Mouse (Mus musculus) adrenal gland, adult 8-10 months (tissue): Measurements from ENCODE around the gene Nfatc2. TPM values are rescaled to one million over a fixed set of nuclear protein-coding genes. Genes with fewer than 3 reads are reported as not detected.

Experiments
- DNase-seq: peaks from one replicate; pipeline ENCODE4 v3.0.0; 2022
- total RNA-seq, 4 experiments: library from RNA; stranded (reverse); gene quantifications; 2 replicates each; pipeline ENCODE4 v1.2.4; 2022

The Nfatc2 gene
- total RNA-seq, 4 experiments from 2014 or later: 3.4 to 11.0 (median 6.3) TPM

DNA sequence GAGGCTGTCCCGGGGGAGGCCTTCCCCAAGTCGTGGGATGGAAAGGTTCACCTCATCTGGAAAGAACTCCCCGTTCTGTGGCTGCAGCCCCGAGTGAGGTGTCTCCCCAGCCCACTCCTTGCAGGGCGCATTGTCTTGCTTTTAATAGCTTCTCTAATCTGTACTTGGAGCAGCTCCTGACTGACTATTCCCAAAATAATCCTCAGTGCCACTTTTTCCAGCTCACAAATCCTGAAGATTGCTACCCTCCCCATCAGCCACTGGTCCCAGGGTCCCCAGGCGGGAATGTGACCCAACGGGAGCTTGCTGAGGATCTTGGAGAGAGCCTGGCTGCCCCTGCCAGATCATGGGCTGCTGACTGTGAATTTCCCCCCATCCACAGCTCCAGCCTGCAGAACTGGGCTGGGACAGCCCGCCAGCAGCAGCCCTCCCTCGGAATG, 6.7 kb upstream of the Nfatc2 start:
- no peak for DNase-seq

DNA sequence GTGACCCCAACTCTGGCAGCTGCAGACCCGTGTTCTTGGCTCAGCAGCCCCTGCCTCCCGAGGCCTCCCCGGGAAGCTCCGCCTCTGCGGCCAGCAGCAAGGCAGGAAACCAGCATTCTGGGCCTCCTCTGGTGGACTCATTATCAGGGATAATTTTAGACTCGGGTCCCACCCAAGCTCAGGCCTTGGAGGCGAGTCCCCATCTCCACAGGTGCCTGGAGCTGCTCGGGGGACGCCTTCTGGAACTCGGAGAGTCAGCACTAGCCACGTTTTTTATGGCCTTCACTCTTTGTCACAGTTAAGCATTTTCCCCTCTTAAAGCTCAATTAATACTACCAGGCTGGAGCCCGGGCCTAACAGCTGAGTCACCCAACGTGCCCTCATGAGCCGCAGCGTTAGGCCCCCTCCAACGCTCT, 3.2 kb upstream of the Nfatc2 start:
- DNase-seq: no peak

GRCm38 (mm10) chr2:168602387-168602741, 907 bp upstream of the Nfatc2 start:
- DNase-seq: no peak

DNA sequence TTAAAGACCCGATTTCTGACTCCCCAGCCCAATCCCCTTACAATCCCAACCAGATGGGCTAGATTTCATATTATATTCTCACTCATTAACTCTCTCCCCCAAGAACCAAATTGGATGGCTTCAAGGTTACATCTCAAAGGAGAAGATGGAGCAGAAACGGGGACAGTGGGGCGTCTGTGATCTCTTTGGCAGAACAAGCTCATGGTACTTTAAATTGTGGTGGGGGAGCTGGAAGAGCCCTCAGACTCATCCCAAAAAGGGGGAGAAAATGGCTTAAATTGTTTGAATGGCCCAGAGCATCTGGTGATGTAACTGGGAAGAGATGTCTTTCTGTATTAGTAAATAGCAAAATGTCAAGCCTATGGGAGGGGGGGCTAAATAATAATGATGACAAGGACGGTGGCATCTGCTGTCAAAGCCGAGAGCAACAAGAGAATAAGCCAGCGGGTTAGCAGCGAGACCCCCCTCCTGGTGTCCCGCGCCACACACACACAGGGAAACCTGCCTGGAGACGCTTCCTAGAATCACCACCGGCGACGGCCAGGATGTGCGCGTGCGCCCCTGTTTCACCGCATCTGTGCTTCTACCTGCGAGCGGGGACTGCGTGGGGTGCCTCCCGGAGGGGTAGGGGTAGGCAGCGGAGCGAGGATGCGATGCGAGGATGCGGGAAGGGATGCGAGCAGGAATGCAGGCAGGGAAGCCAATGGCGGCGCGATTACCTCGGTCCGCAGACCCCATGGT, 537 bp downstream of the Nfatc2 start:
- DNase-seq: no peak

- DNase-seq: no peak
Observed at GRCm38 (mm10) chr2:168595693-168596092, 5.8 kb downstream of the Nfatc2 start.

DNA sequence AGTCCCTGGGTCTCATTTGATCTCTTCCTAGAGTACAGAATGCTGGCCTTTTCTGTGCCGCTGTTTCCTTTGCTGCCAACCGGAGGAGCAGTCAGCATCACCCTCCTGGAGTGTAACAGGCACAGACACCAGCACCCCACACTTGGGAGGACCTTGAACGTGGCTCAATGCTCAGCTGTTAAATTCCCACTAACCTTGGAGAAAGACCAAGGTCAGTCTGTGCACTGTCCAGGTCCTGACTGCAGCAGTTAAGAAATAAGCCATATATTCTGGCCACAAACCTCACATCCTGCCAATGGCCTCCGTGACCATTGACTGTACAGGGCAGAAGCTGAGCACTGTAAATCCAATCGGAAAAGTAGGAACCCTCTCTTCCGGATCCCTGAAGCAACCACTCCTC, 7.8 kb downstream of the Nfatc2 start:
- DNase-seq: peak; percentile 66

GRCm38 (mm10) chr2:168593004-168593403, 8.5 kb downstream of the Nfatc2 start:
- no peak for DNase-seq

DNA sequence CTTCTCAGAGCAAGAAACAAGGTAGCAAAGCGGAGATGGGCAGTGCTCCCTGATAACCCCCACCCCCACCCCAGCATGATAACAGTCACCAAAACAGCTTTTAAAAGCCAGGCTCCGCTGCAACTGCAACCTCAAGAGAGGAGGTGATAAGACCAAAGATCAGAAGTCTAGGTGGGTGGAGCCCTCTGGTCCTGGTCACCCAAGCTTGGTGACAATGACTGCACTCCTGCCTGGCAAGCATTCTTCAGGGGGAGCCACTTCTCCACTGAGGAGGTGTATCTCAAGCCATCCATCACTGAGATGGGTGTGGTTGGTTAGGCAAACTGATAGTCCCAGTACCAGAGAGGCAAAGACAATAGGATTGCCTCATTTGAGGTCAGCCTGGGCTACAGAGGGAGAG, 10.4 kb downstream of the Nfatc2 start:
- DNase-seq: no peak

GRCm38 (mm10) chr2:168590556-168590955, 10.9 kb downstream of the Nfatc2 start:
- no peak for DNase-seq

DNA sequence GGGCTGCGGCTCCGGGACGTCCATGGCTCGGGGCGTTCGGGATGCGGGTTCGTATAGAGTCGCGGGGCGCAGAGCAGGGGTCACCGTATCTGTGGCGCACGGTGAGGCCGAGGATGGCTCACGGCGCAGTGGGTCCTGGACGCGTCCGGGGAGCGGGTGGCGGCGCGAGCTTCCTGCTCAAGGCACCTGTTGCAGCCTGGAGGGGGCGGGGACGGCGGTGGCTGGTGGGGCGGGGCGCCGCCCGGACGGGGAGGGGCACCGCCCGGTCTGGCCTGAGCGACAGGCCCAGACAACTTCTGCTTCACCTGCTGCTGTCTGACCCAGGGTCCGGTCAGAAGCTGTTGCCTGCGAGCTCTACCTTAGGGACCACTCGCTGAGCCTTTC, 11.3 kb downstream of the Nfatc2 start:
- DNase-seq: no peak

- DNase-seq: no peak
Observed at GRCm38 (mm10) chr2:168589368-168590167, 11.9 kb downstream of the Nfatc2 start.

DNA sequence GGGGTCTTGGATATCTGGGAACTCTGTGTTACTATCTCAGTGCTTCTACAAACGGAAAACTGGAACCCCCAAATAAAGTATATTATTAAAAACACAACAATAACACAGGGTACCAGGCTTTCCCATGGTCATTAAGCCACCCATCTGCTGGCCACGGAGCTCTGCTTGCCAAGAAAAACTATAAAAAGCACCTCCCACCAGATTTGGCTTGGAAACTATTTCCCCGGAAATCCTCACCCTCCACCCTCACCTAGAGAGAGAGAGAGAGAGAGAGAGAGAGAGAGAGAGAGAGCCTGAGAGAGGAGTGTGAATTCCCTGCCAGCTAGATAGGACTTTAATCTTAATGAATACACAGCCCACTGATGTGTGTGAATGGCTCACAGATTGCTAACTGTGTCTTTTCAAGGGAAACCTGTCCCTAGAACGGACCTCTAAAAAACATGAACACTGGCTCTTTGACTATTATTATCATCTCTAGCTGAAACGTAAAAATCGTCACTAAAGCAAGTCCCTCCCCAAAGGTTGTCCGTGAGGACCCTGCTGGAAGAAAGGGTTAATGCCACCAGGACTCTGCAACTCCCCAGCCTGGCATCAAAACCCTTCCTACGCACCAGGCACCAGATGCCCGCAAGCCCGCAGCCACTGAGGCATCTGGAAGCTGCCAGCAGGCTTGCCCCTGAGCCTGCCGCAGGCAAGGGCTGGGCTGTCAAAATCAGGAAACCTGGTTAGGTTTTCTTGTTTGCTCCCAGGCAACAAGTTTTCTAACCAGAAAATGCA, 12.7 kb downstream of the Nfatc2 start:
- no peak for DNase-seq

DNA sequence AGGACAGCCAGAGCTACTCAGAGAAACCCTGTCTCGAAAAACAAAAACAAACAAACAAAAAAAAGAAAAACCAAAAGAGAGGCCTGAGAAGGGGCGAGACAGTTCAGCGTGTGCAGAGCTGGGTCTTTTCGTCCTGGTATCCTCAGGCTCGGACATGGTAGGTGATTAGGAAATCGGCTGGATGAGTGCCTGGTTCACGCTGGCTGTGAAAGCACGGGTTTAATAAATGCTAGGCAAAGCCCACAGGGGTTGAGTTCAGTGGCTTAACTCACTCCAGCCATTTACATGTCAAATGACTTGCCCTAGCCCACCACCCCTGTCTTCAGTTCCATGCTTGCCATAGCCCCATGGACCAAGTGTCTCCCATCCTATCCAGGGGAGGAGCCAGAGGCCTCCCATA, 14.3 kb downstream of the Nfatc2 start:
- no peak for DNase-seq

- no peak for DNase-seq
Observed at GRCm38 (mm10) chr2:168586512-168586911, 14.9 kb downstream of the Nfatc2 start.

GRCm38 (mm10) chr2:168584857-168585256, 16.6 kb downstream of the Nfatc2 start:
- no peak for DNase-seq

GRCm38 (mm10) chr2:168584408-168584807, 17.0 kb downstream of the Nfatc2 start:
- no peak for DNase-seq

GRCm38 (mm10) chr2:168583084-168583483, 18.4 kb downstream of the Nfatc2 start:
- no peak for DNase-seq

- DNase-seq: no peak
Observed at GRCm38 (mm10) chr2:168581207-168581854, 20.1 kb downstream of the Nfatc2 start.

DNA sequence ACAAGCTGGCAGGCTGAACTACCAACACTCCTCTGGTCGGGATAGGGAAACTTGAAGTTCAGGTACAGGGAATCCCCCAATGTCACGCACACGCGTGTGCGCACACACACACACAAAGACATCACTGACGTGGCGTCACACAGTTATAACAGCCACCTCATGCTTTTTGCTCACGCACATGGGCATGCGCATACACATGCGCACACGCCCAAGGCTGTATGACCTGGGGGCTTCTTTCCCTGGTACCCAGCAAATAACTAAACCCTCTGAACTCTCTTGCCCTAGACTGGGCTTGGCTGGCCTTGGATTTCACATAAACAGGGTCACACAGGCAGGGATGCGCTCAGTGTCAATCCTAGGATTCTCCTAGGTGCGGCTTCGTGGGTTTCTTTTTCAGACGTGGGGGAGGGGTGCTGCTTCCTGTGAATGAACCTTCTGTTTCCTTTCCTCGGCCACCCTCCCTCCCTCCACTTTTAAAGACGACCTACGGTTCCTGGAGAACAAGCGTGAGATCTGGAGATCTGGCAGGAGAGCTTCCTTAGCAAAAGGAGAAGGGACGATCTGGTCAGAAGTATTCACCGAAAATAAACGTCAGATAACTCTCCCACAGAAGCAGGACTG, 21.1 kb downstream of the Nfatc2 start:
- no peak for DNase-seq

GRCm38 (mm10) chr2:168579601-168580130, 21.8 kb downstream of the Nfatc2 start:
- no peak for DNase-seq

DNA sequence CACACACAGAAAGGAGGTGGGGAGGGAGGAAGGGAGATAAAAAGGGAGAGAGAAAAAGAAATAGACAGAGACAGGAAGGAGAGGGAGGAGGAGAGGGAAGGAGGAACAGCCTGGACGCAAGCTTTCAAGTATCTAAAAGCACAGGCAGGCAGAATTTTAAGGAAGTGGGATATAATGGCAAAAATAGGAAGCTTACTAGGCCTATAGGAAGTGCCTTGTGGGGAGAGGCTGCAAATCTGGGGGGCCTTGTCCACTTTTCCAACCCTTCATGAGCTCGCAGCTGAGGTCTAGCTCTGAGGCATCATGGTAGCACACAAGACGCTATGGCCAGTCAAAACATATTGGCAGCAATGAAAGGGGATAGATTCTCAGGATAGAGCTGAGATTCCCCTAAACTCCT, 22.3 kb downstream of the Nfatc2 start:
- DNase-seq: no peak

DNA sequence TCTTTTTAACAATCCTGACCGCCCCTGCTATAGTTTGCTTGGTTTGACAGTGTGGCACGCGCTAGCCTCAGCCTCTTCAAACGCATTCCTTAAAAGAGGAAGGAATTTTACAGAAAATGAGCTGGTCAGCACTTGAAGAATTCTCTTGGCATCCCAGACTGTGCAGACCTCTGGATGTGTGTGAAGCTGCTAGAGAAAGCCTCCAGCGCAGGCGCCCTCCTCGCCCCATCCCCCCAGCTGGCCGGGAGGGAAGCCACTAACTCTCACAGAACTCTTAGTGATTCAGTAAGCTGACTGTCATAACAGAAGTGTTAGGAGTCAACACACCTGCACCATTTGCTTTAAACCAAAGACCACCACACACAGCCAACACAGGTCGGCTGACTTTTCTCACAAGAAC, 23.3 kb downstream of the Nfatc2 start:
- no peak for DNase-seq
